Mouse (Mus musculus): ENCODE measurements around the gene Nek7.

DNA sequence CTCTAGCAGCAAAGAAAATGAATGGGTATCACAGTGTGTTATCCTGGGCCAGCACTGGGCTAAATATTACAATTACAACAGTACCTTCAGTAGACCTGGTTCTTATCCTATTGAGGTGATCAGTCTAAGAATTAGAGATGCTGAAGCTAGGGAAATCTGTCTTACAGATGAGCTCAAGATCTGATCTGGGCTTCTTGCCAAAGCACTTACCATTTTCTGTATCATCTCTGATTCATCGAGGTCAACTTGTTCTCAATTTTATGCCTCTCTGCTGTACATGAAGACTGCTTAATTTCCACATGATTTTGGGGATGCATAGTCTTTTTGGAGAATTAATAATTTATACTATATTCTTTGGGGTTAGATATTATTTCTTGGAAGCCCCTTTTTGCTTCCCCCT lies 173.1 kb downstream of the Nek7 start:
- TF ChIP-seq POLR2A (IDR thresholded peaks at IDR 0.05; ENCODE audit: extremely low read depth, insufficient read depth, low read length) = no peak
- no peak for TF ChIP-seq CTCF (IDR thresholded peaks at IDR 0.05; ENCODE audit: extremely low read depth, insufficient read depth, low read length)

Data from cortical plate, adult 2 months (tissue).